Mouse (Mus musculus) left cerebral cortex, adult 2 months (tissue): ENCODE measurements around the gene Ap3b1. TPM values are rescaled to one million over a fixed set of nuclear protein-coding genes. Genes with fewer than 3 reads are reported as not detected.
"Not testable (repeated sequence)": the region's sequence is repeated elsewhere in the genome, so short reads cannot be mapped to it uniquely, and the experiment has no call there.

Experiments used
- DNase-seq, 2 experiments: peaks; one replicate each; pipeline ENCODE4 v3.0.0; 2021 to 2022; ENCODE audit warnings: low spot score in 2 of 2, mixed read lengths in 1 of 2; ENCODE audit errors: extremely low spot score in 1 of 2
- H3K27ac ChIP-seq: fragments of 200-600 bp; 2 replicates; pipeline ENCODE4 v1.8.1; 2022
- H3K4me3 ChIP-seq: fragments of 200-600 bp; 2 replicates; pipeline ENCODE4 v1.8.1; 2022
- CTCF ChIP-seq: fragments of 200-600 bp; IDR thresholded peaks from 2 replicates; pipeline ENCODE4 v1.8.1; 2022; ENCODE audit warnings: antibody characterized with exemption, mild to moderate bottlenecking, moderate library complexity
- intact Hi-C: fragments of 180-260 bp; cut with DNase I; formaldehyde crosslinking; loops from one replicate; pipeline ENCODE4 v1.15.1; 2025
- long read RNA-seq, 2 experiments: library from polyadenylated mRNA; stranded (forward); transcript quantifications; one replicate each; pipeline ENCODE4 v2.0.0; 2021; ENCODE audit warnings: borderline mapping rate in 2 of 2
- total RNA-seq, 2 experiments: library from RNA; stranded (reverse); gene quantifications; 2 replicates each; pipeline ENCODE4 v1.2.3; 2021

Ap3b1 gene
- total RNA-seq: 10 to 100 TPM; 45.4 to 46.8 TPM
- long read RNA-seq, experiment 1, full-length matches to known transcripts: 20 of 48 reads
- long read RNA-seq, experiment 1, partial matches to known transcripts: 7 of 48 reads
- long read RNA-seq, experiment 1, other reads (novel, unspliced or antisense): 21 of 48 reads
- long read RNA-seq, experiment 2, full-length matches to known transcripts: 9 of 25 reads
- long read RNA-seq, experiment 2, partial matches to known transcripts: 2 of 25 reads
- long read RNA-seq, experiment 2, other reads (novel, unspliced or antisense): 14 of 25 reads

GRCm38 (mm10) chr13:94358401-94359265, at the start of gene Ap3b1:
TSS of gene Ap3b1 (plus strand) at chr13:94358960.
- no peak for TF ChIP-seq CTCF
- peak; percentile 90 to 91 for DNase-seq
- H3K27ac ChIP-seq: peak within 1 kb of the TSS; percentile 84

GRCm38 (mm10) chr13:94312812-94313211, 45.9 kb upstream of the Ap3b1 start:
- intact Hi-C loops, H3K4me3 ChIP-seq, DNase-seq, H3K27ac ChIP-seq: not testable (repeated sequence)

More at GRCm38 (mm10) chr13:94358401-94359265, at the start of gene Ap3b1:
- peak within 1 kb of the TSS; percentile 98 for H3K4me3 ChIP-seq
- intact Hi-C loops: loop anchor here (2.0 kb wide), 1 partner anchor 74 kb away; the partner anchor contains the start of gene Scamp1

- no peak for TF ChIP-seq CTCF
- Histone ChIP-seq H3K4me3 (no peak overlapping the region), H3K27ac (no peak overlapping the region)
- intact Hi-C loops: no loop called here
- DNase-seq: no peak
Measured at GRCm38 (mm10) chr13:94316975-94317511, 41.7 kb upstream of the Ap3b1 start.

- no peak overlapping the region for H3K4me3 ChIP-seq
- TF ChIP-seq CTCF: no peak
- no peak for DNase-seq
- H3K27ac ChIP-seq: no peak overlapping the region
- intact Hi-C loops: no loop called here
Measured at GRCm38 (mm10) chr13:94321094-94321792, 37.5 kb upstream of the Ap3b1 start.

GRCm38 (mm10) chr13:94322475-94322874, 36.3 kb upstream of the Ap3b1 start:
- Histone ChIP-seq H3K27ac (no peak overlapping the region), H3K4me3 (no peak overlapping the region)
- no peak for DNase-seq
- no peak for TF ChIP-seq CTCF
- intact Hi-C loops: no loop called here

- TF ChIP-seq CTCF: no peak
- DNase-seq: no peak
- Histone ChIP-seq H3K27ac (no peak overlapping the region), H3K4me3 (no peak overlapping the region)
- intact Hi-C loops: no loop called here
Measured at GRCm38 (mm10) chr13:94328063-94328462, 30.7 kb upstream of the Ap3b1 start.

GRCm38 (mm10) chr13:94329005-94329404, 29.8 kb upstream of the Ap3b1 start:
- intact Hi-C loops: not testable (repeated sequence)

GRCm38 (mm10) chr13:94330392-94330979, 28.3 kb upstream of the Ap3b1 start:
- no peak for DNase-seq
- Histone ChIP-seq H3K4me3 (no peak overlapping the region), H3K27ac (no peak overlapping the region)
- TF ChIP-seq CTCF: no peak
- intact Hi-C loops: loop anchor here (10.0 kb wide), 1 partner anchor 536 kb away; no protein-coding TSS in a partner anchor

More at GRCm38 (mm10) chr13:94329005-94329404, 29.8 kb upstream of the Ap3b1 start:
- DNase-seq, H3K4me3 ChIP-seq, H3K27ac ChIP-seq: not testable (repeated sequence)

- no peak overlapping the region for H3K27ac ChIP-seq
- intact Hi-C loops: loop anchor here (10.0 kb wide), 1 partner anchor 544 kb away; no protein-coding TSS in a partner anchor
- peak; percentile 54 for TF ChIP-seq CTCF
- DNase-seq: no peak
- no peak overlapping the region for H3K4me3 ChIP-seq
Measured at GRCm38 (mm10) chr13:94338357-94338756, 20.4 kb upstream of the Ap3b1 start.

GRCm38 (mm10) chr13:94343192-94343591, 15.6 kb upstream of the Ap3b1 start:
- peak; percentile 3 for TF ChIP-seq CTCF
- Histone ChIP-seq H3K27ac (no peak overlapping the region), H3K4me3 (no peak overlapping the region)
- DNase-seq: no peak
- intact Hi-C loops: no loop called here

- intact Hi-C loops, H3K27ac ChIP-seq, H3K4me3 ChIP-seq, DNase-seq: not testable (repeated sequence)
Measured at GRCm38 (mm10) chr13:94344600-94344999, 14.2 kb upstream of the Ap3b1 start.
